Mouse (Mus musculus) kidney, adult 2 months (tissue): ENCODE data around the gene Tnfsf14. TPM values are rescaled to one million over a fixed set of nuclear protein-coding genes. Genes with fewer than 3 reads are reported as not detected.
A peak's percentile ranks its signal among the peaks of the same experiment; 100 is the strongest.

ENCODE experiments used
- DNase-seq: peaks from one replicate; pipeline ENCODE4 v3.0.0; 2021
- H3K27ac ChIP-seq: fragments of 200-500 bp; 2 replicates; pipeline ENCODE4 v1.5.1; 2012; ENCODE audit warnings: low read depth, low read length, control low read depth, inconsistent platforms; ENCODE audit not compliant: insufficient read depth
- H3K27me3 ChIP-seq: fragments of 200-500 bp; replicated peaks from 2 replicates; pipeline ENCODE4 v1.6.1; 2012; ENCODE audit warnings: mild to moderate bottlenecking, moderate library complexity, low read length, inconsistent platforms; ENCODE audit not compliant: control insufficient read depth, insufficient read depth
- H3K36me3 ChIP-seq: fragments of 200-500 bp; 2 replicates; pipeline ENCODE4 v1.6.1; 2012; ENCODE audit warnings: mild to moderate bottlenecking, moderate library complexity, low read length, inconsistent platforms; ENCODE audit not compliant: control insufficient read depth, insufficient read depth
- H3K4me1 ChIP-seq: fragments of 200-500 bp; 2 replicates; pipeline ENCODE4 v1.6.1; 2011; ENCODE audit warnings: low read length; ENCODE audit not compliant: control insufficient read depth, insufficient read depth
- H3K4me3 ChIP-seq: fragments of 200-500 bp; 2 replicates; pipeline ENCODE4 v1.5.1; 2011; ENCODE audit warnings: mild to moderate bottlenecking, low read depth, low read length, control low read depth; ENCODE audit not compliant: insufficient read depth
- CTCF ChIP-seq: fragments of 200-500 bp; conservative IDR thresholded peaks from 2 replicates; pipeline ENCODE4 v1.5.1; 2011; ENCODE audit warnings: low read depth, mild to moderate bottlenecking, control low read depth, low read length, moderate library complexity, mixed read lengths; ENCODE audit not compliant: insufficient read depth, insufficient read length
- POLR2A ChIP-seq: fragments of 200-500 bp; IDR thresholded peaks from one replicate; pipeline ENCODE4 v1.6.1; 2011; ENCODE audit warnings: low read depth, low read length, control low read depth
- WGBS: fragments of 180-500 bp; shearing (Covaris S2); methylation state at CpG from one replicate; pipeline ENCODE4 v1.1.7; 2018; 5-methylcytosine and 5-hydroxymethylcytosine counted together
- polyA plus RNA-seq: library from polyadenylated mRNA; depleted of rRNA; stranded (reverse); fragments of >200 nt; gene quantifications from 2 replicates; pipeline ENCODE4 v1.2.3, GENCODE M21; 2012

Tnfsf14 gene
- polyA plus RNA-seq, 1 experiment, result 0.44 TPM

GRCm38 (mm10) chr17:57219884-57220207 is 25.9 kb upstream of the Tnfsf14 start:
- H3K36me3 ChIP-seq, result no peaks in the 10 kb centered on the region
- H3K27me3 ChIP-seq, result no peaks in the 10 kb centered on the region
- H3K4me1 ChIP-seq, result no peaks in the 10 kb centered on the region
- 16% methylated on average over 3 of the region's 3 CpGs for WGBS
- no peak overlapping the region for H3K4me3 ChIP-seq
- no peak overlapping the region for H3K27ac ChIP-seq
- TF ChIP-seq POLR2A (no peak), CTCF (peak; percentile 68)
- DNase-seq, result peak; percentile 64

- no peaks in the 10 kb centered on the region for H3K27me3 ChIP-seq
- no peak overlapping the region for H3K4me3 ChIP-seq
- peak; percentile 78 for DNase-seq
- no peak overlapping the region for H3K27ac ChIP-seq
- peak; percentile 69 for TF ChIP-seq CTCF
- no peak for TF ChIP-seq POLR2A
- H3K4me1 ChIP-seq, result no peaks in the 10 kb centered on the region
- WGBS, result 22% methylated on average over 11 of the region's 11 CpGs
- no peaks in the 10 kb centered on the region for H3K36me3 ChIP-seq
These were observed 25.3 kb upstream of the Tnfsf14 start for GRCm38 (mm10) chr17:57219167-57219883.

- Histone ChIP-seq H3K27me3 (no peaks in the 10 kb centered on the region), H3K4me1 (no peaks in the 10 kb centered on the region), H3K36me3 (no peaks in the 10 kb centered on the region), H3K4me3 (no peak overlapping the region), H3K27ac (no peak overlapping the region)
- TF ChIP-seq POLR2A, result no peak
- no peak for TF ChIP-seq CTCF
- no peak for DNase-seq
- 62% methylated on average over 12 of the region's 12 CpGs for WGBS
These were observed 24.4 kb upstream of the Tnfsf14 start for GRCm38 (mm10) chr17:57218335-57218900.

- no peaks in the 10 kb centered on the region for H3K36me3 ChIP-seq
- no peak for DNase-seq
- TF ChIP-seq POLR2A (no peak), CTCF (no peak)
These were observed 20.9 kb upstream of the Tnfsf14 start for GRCm38 (mm10) chr17:57214676-57215387.

GRCm38 (mm10) chr17:57211501-57211900 is 17.5 kb upstream of the Tnfsf14 start:
- H3K27me3 ChIP-seq, result no peaks in the 10 kb centered on the region
- no peak overlapping the region for H3K4me3 ChIP-seq
- no peak for DNase-seq
- no peak overlapping the region for H3K27ac ChIP-seq
- peaks cover 4% of the 10 kb centered on the region; the same call in 1 of the 2 replicates for H3K4me1 ChIP-seq
- TF ChIP-seq POLR2A (no peak), CTCF (no peak)
- 61% methylated on average over 9 of the region's 9 CpGs for WGBS
- no peaks in the 10 kb centered on the region for H3K36me3 ChIP-seq

More at GRCm38 (mm10) chr17:57214676-57215387, 20.9 kb upstream of the Tnfsf14 start:
- no peaks in the 10 kb centered on the region for H3K27me3 ChIP-seq
- H3K27ac ChIP-seq, result no peak overlapping the region
- H3K4me1 ChIP-seq, result no peaks in the 10 kb centered on the region
- no peak overlapping the region for H3K4me3 ChIP-seq
- WGBS, result 39% methylated on average over 13 of the region's 13 CpGs

GRCm38 (mm10) chr17:57209330-57209729 is 15.4 kb upstream of the Tnfsf14 start:
- H3K36me3 ChIP-seq, result no peaks in the 10 kb centered on the region
- TF ChIP-seq CTCF, result peak; percentile 53
- TF ChIP-seq POLR2A, result no peak
- peak; percentile 36 for DNase-seq
- no peak overlapping the region for H3K27ac ChIP-seq
- 58% methylated on average over 4 of the region's 4 CpGs for WGBS
- no peaks in the 10 kb centered on the region for H3K27me3 ChIP-seq
- peaks cover 4% of the 10 kb centered on the region; the same call in 1 of the 2 replicates for H3K4me1 ChIP-seq
- no peak overlapping the region for H3K4me3 ChIP-seq

- H3K4me1 ChIP-seq, result peaks cover 4% of the 10 kb centered on the region; the same call in 1 of the 2 replicates
- TF ChIP-seq CTCF (no peak), POLR2A (no peak)
- H3K27me3 ChIP-seq, result no peaks in the 10 kb centered on the region
- 43% methylated on average over 3 of the region's 3 CpGs for WGBS
- no peak overlapping the region for H3K27ac ChIP-seq
- DNase-seq, result peak; percentile 84
- no peaks in the 10 kb centered on the region for H3K36me3 ChIP-seq
- no peak overlapping the region for H3K4me3 ChIP-seq
These were observed 14.0 kb upstream of the Tnfsf14 start for GRCm38 (mm10) chr17:57207938-57208337.
